Mouse (Mus musculus) thymus, postnatal 25 days (tissue): ENCODE measurements around the gene Cetn4.
A peak's percentile ranks its signal among the peaks of the same experiment; 100 is the strongest.

Experiments used
- DNase-seq: peaks from one replicate; pipeline ENCODE4 v3.0.0; 2022

Cetn4 gene

DNA sequence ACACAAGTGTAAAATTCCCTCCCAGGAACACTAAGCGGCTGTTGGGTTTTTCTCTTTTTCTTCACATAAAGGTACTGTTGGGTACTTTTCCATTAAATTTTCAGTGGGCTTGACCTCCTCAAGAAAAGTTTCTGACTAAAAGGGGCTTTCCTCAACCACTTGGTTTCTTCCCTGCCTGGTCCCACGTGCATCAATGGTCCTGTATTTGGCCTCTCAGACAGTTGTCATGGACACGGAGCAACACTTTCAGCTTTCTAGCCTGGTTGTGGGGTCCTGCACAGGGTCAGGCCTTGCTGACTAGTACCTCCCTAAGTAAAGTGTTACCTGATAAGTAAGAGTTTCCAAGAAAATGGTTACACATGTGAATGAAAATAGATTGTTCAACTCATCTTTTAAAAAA lies 13.0 kb downstream of the Cetn4 start:
- no peak for DNase-seq

- no peak for DNase-seq
Measured at GRCm38 (mm10) chr3:37292654-37293053, 19.9 kb downstream of the Cetn4 start.

- no peak for DNase-seq
Measured at GRCm38 (mm10) chr3:37291929-37292328, 20.6 kb downstream of the Cetn4 start.

- DNase-seq = no peak
Measured at GRCm38 (mm10) chr3:37290881-37291541, 21.5 kb downstream of the Cetn4 start.

GRCm38 (mm10) chr3:37289237-37289636 lies 23.3 kb downstream of the Cetn4 start:
- DNase-seq = no peak

DNA sequence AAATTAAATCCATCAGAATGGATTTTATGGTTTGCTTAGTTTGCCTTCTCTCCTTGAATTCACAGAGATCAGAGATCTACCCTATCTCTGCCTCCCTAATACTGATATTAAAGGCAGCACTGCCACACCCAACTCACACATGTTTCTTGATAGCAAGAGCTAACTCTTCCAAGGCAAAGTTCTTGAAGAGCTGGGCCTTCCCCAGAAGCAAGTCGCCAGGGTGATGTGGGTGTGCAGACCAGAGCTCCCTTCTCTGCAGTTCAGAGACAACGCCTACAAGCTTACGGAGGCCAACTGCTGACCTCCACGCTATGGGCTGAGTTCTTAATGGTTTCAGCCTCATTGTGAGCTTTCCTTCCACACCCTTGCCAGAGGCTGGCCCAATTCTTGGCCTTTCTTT lies 29.3 kb downstream of the Cetn4 start:
- no peak for DNase-seq

GRCm38 (mm10) chr3:37282299-37282922 lies 30.1 kb downstream of the Cetn4 start:
- DNase-seq = no peak

DNA sequence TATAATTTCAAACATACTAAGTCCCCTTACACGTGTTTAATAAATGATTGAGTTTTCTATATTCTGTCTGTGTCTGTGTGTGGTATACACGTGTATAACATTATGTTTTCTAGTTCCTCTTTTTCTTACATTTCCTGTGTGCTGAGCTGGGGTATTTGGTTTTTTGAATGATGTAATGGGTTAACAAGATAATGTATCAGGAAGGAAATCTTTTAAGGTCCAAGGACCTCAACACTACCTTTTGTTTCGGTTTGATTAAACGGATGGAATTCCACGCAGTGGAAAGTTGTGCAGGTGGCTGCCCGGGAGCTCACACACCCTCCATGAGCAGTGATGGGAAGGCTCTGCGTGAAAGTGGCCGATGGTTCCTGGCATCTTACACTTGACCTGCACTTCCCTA lies 31.6 kb downstream of the Cetn4 start:
- DNase-seq = no peak

- no peak for DNase-seq
Measured at GRCm38 (mm10) chr3:37280221-37280620, 32.3 kb downstream of the Cetn4 start.

DNA sequence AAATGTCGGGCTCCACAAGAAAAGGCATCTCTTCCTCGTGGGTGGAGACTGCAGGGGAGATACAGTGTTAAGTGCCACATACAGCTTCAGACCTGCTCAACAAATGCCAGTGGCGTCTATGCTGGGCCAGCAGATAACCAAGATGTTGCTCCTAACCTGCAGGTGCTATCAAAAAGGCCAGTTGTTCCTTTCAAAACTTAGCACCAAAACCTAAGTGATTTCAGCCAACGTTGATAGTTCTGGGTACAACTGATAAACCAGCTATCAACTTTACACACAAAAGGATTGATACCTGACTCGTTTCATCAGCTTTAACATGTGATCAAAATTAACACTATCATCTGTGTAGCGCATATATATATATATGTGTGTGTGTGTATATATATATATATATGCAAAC lies 37.8 kb downstream of the Cetn4 start:
- no peak for DNase-seq

- no peak for DNase-seq
Measured at GRCm38 (mm10) chr3:37273092-37273491, 39.4 kb downstream of the Cetn4 start.

DNA sequence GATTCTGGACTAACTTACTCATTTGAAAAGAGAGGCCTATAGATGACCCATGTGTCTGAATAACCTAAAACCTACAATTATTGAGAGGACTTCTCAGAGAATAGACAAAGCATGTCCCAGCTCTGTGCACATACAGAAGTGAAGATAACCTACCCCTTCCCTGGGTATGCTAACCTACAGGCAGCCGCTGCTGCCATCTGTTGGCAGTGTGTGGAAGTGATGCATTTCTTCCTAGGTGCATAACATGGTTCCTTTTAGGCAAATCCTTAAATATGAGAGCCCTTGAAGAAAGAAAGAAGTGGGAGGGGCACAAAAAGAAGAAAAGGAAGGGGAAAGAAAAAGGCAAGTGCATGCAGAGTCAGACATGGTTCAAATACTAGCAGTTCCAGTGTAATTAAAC lies 41.3 kb downstream of the Cetn4 start:
- DNase-seq = peak; percentile 65

DNA sequence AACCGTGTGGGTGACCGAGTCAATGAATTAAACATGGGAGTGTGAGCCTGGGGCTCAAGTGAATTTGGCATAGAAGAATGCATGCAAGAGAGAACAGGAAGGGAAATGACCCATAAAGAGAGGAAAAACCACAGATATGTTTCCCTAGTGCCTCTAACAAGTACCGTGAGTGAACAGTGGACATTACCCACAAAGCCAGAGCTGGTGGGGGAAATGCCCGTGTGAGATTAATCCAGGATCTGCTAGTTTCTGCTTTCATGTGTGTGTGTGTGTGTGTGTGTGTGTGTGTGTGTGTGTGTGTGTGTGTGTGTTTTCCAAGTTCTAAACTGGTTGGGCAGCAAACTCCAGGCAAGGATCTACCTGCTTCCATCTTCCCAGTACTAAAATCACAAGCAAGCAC lies 42.6 kb downstream of the Cetn4 start:
- DNase-seq = no peak

- DNase-seq = no peak
Measured at GRCm38 (mm10) chr3:37268338-37268737, 44.2 kb downstream of the Cetn4 start.

GRCm38 (mm10) chr3:37259331-37259999 lies 53.0 kb downstream of the Cetn4 start:
- no peak for DNase-seq

GRCm38 (mm10) chr3:37257776-37258175 lies 54.7 kb downstream of the Cetn4 start:
- no peak for DNase-seq
